Mouse (Mus musculus) left cerebral cortex, postnatal 36 days (tissue): ENCODE measurements around the gene Cenpx. TPM values are rescaled to one million over a fixed set of nuclear protein-coding genes. Genes with fewer than 3 reads are reported as not detected.

ENCODE experiments used
- DNase-seq, 2 experiments: peaks; one replicate each; pipeline ENCODE4 v3.0.0; 2021 to 2022; ENCODE audit warnings: low spot score in 2 of 2, mixed read lengths in 1 of 2
- intact Hi-C: fragments of 180-260 bp; cut with DNase I; formaldehyde crosslinking; loops from one replicate; pipeline ENCODE4 v1.15.1; 2025
- total RNA-seq, 2 experiments: library from RNA; stranded (reverse); gene quantifications; 2 replicates each; pipeline ENCODE4 v1.2.3; 2021

Gene Cenpx
- total RNA-seq, 2 experiments from 2014 or later = 18.1 to 19.2 TPM

- DNase-seq = no peak
- intact Hi-C loops = no loop called here
Measured at GRCm38 (mm10) chr11:120666617-120667016, 46.9 kb downstream of the Cenpx start.

GRCm38 (mm10) chr11:120665406-120665805 lies 48.1 kb downstream of the Cenpx start:
- DNase-seq = no peak
- intact Hi-C loops = no loop called here

- intact Hi-C loops = no loop called here
- no peak for DNase-seq
Measured at GRCm38 (mm10) chr11:120663714-120664113, 49.8 kb downstream of the Cenpx start.

GRCm38 (mm10) chr11:120662759-120663158 lies 50.8 kb downstream of the Cenpx start:
- intact Hi-C loops = no loop called here
- no peak for DNase-seq

- intact Hi-C loops = no loop called here
- DNase-seq = no peak
Measured at GRCm38 (mm10) chr11:120661076-120661460, 52.5 kb downstream of the Cenpx start, which contains the start of gene Notum. Notum (minus strand) TSS chr11:120661175.

Other genes starting within 250 kb of the Cenpx start
- 10 to 100 TPM; 49.3 to 55.0 TPM for gene Arl16, start 246.1 kb downstream of the Cenpx start, total RNA-seq
- 10 to 100 TPM; 75.6 to 78.5 TPM for gene Mrpl12, start 229.1 kb downstream of the Cenpx start, total RNA-seq
- 10 to 100 TPM; 18.2 to 21.9 TPM for gene Slc25a10, start 221.9 kb downstream of the Cenpx start, total RNA-seq
- gene Gcgr, start 183.0 kb downstream of the Cenpx start, total RNA-seq = not detected
- gene Mcrip1, start 164.0 kb downstream of the Cenpx start, total RNA-seq = 10 to 100 TPM; 73.4 to 91.7 TPM
- gene Ppp1r27, start 162.6 kb downstream of the Cenpx start, total RNA-seq = not detected
- 100 to 1,000 TPM; 122 to 126 TPM for gene P4hb, start 140.5 kb downstream of the Cenpx start, total RNA-seq
- 100 to 1,000 TPM; 304 to 344 TPM for gene Arhgdia, start 132.1 kb downstream of the Cenpx start, total RNA-seq
- 10 to 100 TPM; 59.7 to 67.5 TPM for gene Alyref, start 115.4 kb downstream of the Cenpx start, total RNA-seq
- gene Anapc11, start 115.3 kb downstream of the Cenpx start, total RNA-seq = 10 to 100 TPM; 91.4 to 99.7 TPM
- 1 to 10 TPM in 1 of 2 experiments, not detected in 1; 1.2 TPM for gene Npb, start 105.3 kb downstream of the Cenpx start, total RNA-seq
- gene Pcyt2, start 95.8 kb downstream of the Cenpx start, total RNA-seq = 100 to 1,000 TPM; 115 to 135 TPM
- gene Sirt7, start 88.5 kb downstream of the Cenpx start, total RNA-seq = 10 to 100 TPM; 37.8 to 43.3 TPM
- gene Mafg, start 80.1 kb downstream of the Cenpx start, total RNA-seq = 100 to 1,000 TPM in 1 of 2 experiments, 10 to 100 TPM in 1; 76.5 to 103 TPM
- gene Pycr1, start 70.0 kb downstream of the Cenpx start, total RNA-seq = 1 to 10 TPM; 2.9 to 3.9 TPM
- 10 to 100 TPM in 1 of 2 experiments, 1 to 10 TPM in 1; 8.2 to 11.9 TPM for gene Myadml2, start 65.6 kb downstream of the Cenpx start, total RNA-seq
- gene Notum, start 52.6 kb downstream of the Cenpx start, total RNA-seq = 1 to 10 TPM; 5.6 to 6.6 TPM
- 10 to 100 TPM; 53.1 to 56.9 TPM for gene Aspscr1, start 40.8 kb downstream of the Cenpx start, total RNA-seq
- 10 to 100 TPM; 41.9 to 66.1 TPM for gene Lrrc45, start 187 bp upstream of the Cenpx start, total RNA-seq
- 10 to 100 TPM; 34.7 to 39.9 TPM for gene Rac3, start 7.7 kb upstream of the Cenpx start, total RNA-seq
- gene Dcxr, start 13.5 kb upstream of the Cenpx start, total RNA-seq = 10 to 100 TPM in 1 of 2 experiments, 1 to 10 TPM in 1; 8.7 to 10.3 TPM
- 1 to 10 TPM in 1 of 2 experiments, under 1 TPM in 1; 0.32 to 1.6 TPM for gene Cbr2, start 18.4 kb upstream of the Cenpx start, total RNA-seq
- gene Hmga1b, start 49.1 kb upstream of the Cenpx start, total RNA-seq = 10 to 100 TPM; 23.4 to 34.8 TPM
- gene Rfng, start 70.5 kb upstream of the Cenpx start, total RNA-seq = 10 to 100 TPM; 63.7 to 65.9 TPM
- gene Gps1, start 70.5 kb upstream of the Cenpx start, total RNA-seq = 100 to 1,000 TPM; 130 to 153 TPM
- 10 to 100 TPM; 39.4 to 42.4 TPM for gene Dus1l, start 82.7 kb upstream of the Cenpx start, total RNA-seq
- gene Fasn, start 110.8 kb upstream of the Cenpx start, total RNA-seq = 100 to 1,000 TPM; 182 to 190 TPM
- gene Ccdc57, start 219.1 kb upstream of the Cenpx start, total RNA-seq = 10 to 100 TPM in 1 of 2 experiments, 1 to 10 TPM in 1; 6.2 to 10.7 TPM
- 1 to 10 TPM; 3.5 to 5.5 TPM for gene Slc16a3, start 234.7 kb upstream of the Cenpx start, total RNA-seq